Mouse (Mus musculus): ENCODE measurements around the gene Megf8. TPM values are rescaled to one million over a fixed set of nuclear protein-coding genes. Genes with fewer than 3 reads are reported as not detected.

The Megf8 gene
- total RNA-seq (2023), result 1 to 10 TPM; 1.3 to 1.4 TPM

GRCm38 (mm10) chr7:25316532-25317445 lies at the start of gene Megf8:
TSS of gene Megf8 (plus strand) at chr7:25317164.

GRCm38 (mm10) chr7:25267301-25267750 lies 49.6 kb upstream of the Megf8 start, which contains the start of gene Cic:
TSS of gene Cic (plus strand) at chr7:25267704.

GRCm38 (mm10) chr7:25297454-25298325 lies 19.3 kb upstream of the Megf8 start, which contains the start of gene Pafah1b3:
TSS of gene Pafah1b3 (minus strand) at chr7:25297986.

GRCm38 (mm10) chr7:25301063-25301462 lies 15.9 kb upstream of the Megf8 start, which contains the start of gene Prr19:
TSS of gene Prr19 (plus strand) at chr7:25301411.

GRCm38 (mm10) chr7:25305956-25306613 lies 10.9 kb upstream of the Megf8 start, which contains the start of gene Tmem145:
TSS of gene Tmem145 (plus strand) at chr7:25306106.

GRCm38 (mm10) chr7:25369058-25369749 lies 52.2 kb downstream of the Megf8 start, which contains the start of gene Cnfn:
TSS of gene Cnfn (minus strand) at chr7:25369724.

GRCm38 (mm10) chr7:25398610-25399009 lies 81.6 kb downstream of the Megf8 start, which contains the start of gene Lipe:
TSS of gene Lipe (minus strand) at chr7:25398710.

GRCm38 (mm10) chr7:25412833-25413441 lies 96.0 kb downstream of the Megf8 start, which contains the start of gene Cxcl17:
TSS of gene Cxcl17 (minus strand) at chr7:25412886.

Other genes with a start within 250 kb of the Megf8 start
- gene Grik5, start 244.8 kb upstream of the Megf8 start, total RNA-seq (2023), result 1 to 10 TPM; 6.6 to 8.5 TPM
- 10 to 100 TPM; 23.1 to 24.2 TPM for gene Zfp574, start 244.6 kb upstream of the Megf8 start, total RNA-seq (2023)
- gene Pou2f2, start 137.4 kb upstream of the Megf8 start, total RNA-seq (2023), result 10 to 100 TPM; 21.2 to 24.0 TPM
- gene Dedd2, start 96.5 kb upstream of the Megf8 start, total RNA-seq (2023), result 10 to 100 TPM; 84.8 to 98.4 TPM
- 10 to 100 TPM; 21.4 to 23.0 TPM for gene Zfp526, start 95.7 kb upstream of the Megf8 start, total RNA-seq (2023)
- 10 to 100 TPM; 89.3 to 97.2 TPM for gene Gsk3a, start 79.3 kb upstream of the Megf8 start, total RNA-seq (2023)
- gene Erf, start 66.4 kb upstream of the Megf8 start, total RNA-seq (2023), result 10 to 100 TPM; 31.8 to 35.1 TPM
- 100 to 1,000 TPM; 327 to 328 TPM for gene Cic, start 49.5 kb upstream of the Megf8 start, total RNA-seq (2023)
- gene Pafah1b3, start 19.2 kb upstream of the Megf8 start, total RNA-seq (2023), result 10 to 100 TPM; 13.4 to 13.5 TPM
- gene Prr19, start 15.8 kb upstream of the Megf8 start, total RNA-seq (2023), result not detected
- gene Tmem145, start 11.1 kb upstream of the Megf8 start, total RNA-seq (2023), result not detected
- not detected for gene Cnfn, start 52.6 kb downstream of the Megf8 start, total RNA-seq (2023)
- 10 to 100 TPM; 10.7 to 14.0 TPM for gene Lipe, start 81.5 kb downstream of the Megf8 start, total RNA-seq (2023)
- gene Cxcl17, start 95.7 kb downstream of the Megf8 start, total RNA-seq (2023), result not detected
- under 1 TPM; 0.96 to 0.98 TPM for gene Ceacam1, start 160.4 kb downstream of the Megf8 start, total RNA-seq (2023)
- gene Ceacam2, start 222.7 kb downstream of the Megf8 start, total RNA-seq (2023), result not detected